Mouse (Mus musculus) granulocyte monocyte progenitor cell, adult 5-6 weeks (primary cell): ENCODE results near the gene Pdx1. TPM values are rescaled to one million over a fixed set of nuclear protein-coding genes. Genes with fewer than 3 reads are reported as not detected.

Experiments
- ATAC-seq: replicated peaks from 2 replicates; pipeline ENCODE4 v1.8.0; 2016; ENCODE audit warnings: mild to moderate bottlenecking, moderate TSS enrichment, inconsistent platforms; ENCODE audit not compliant: poor library complexity, severe bottlenecking
- total RNA-seq, 2 experiments: library from RNA; stranded (forward) in 1 of 2; stranded (reverse) in 1 of 2; fragments of 200-712, 200-1000 nt in 1 of 2; fragments of >200 nt in 1 of 2; fragmentation: Nextera tagmentation in 1 of 2; gene quantifications; 2 replicates each; pipeline ENCODE4 v1.2.3; 2014 to 2017

Pdx1 gene
- total RNA-seq, 2 experiments from 2014 or later = not detected

- no peak for ATAC-seq
Observed at GRCm38 (mm10) chr5:147276701-147277546, 7.2 kb downstream of the Pdx1 start.

- no peak for ATAC-seq
Observed at GRCm38 (mm10) chr5:147277547-147277925, 7.8 kb downstream of the Pdx1 start.

- ATAC-seq = no peak
Observed at GRCm38 (mm10) chr5:147284365-147284764, 14.6 kb downstream of the Pdx1 start.

GRCm38 (mm10) chr5:147291764-147292505, 22.2 kb downstream of the Pdx1 start:
- ATAC-seq = peak; percentile 27; the same call in 1 of the 2 replicates

GRCm38 (mm10) chr5:147292506-147293120, 22.9 kb downstream of the Pdx1 start:
- 0 out of 2 replicates have a peak, but pooled peaks have one; percentile 1 for ATAC-seq

- ATAC-seq = peak; percentile 96
Observed at GRCm38 (mm10) chr5:147293127-147293910, 23.6 kb downstream of the Pdx1 start.

- ATAC-seq = 0 out of 2 replicates have a peak, but pooled peaks have one; percentile 41
Observed at GRCm38 (mm10) chr5:147294121-147294520, 24.4 kb downstream of the Pdx1 start.

GRCm38 (mm10) chr5:147297249-147297648, 27.5 kb downstream of the Pdx1 start:
- no peak for ATAC-seq

GRCm38 (mm10) chr5:147299255-147300000, 29.7 kb downstream of the Pdx1 start:
- ATAC-seq = peak; percentile 85

GRCm38 (mm10) chr5:147300001-147300363, 30.2 kb downstream of the Pdx1 start:
- ATAC-seq = 0 out of 2 replicates have a peak, but pooled peaks have one; percentile 4

- no peak for ATAC-seq
Observed at GRCm38 (mm10) chr5:147300917-147301780, 31.4 kb downstream of the Pdx1 start.

- ATAC-seq = no peak
Observed at GRCm38 (mm10) chr5:147301781-147302070, 32.0 kb downstream of the Pdx1 start.

GRCm38 (mm10) chr5:147302141-147302540, 32.4 kb downstream of the Pdx1 start:
- ATAC-seq = no peak

- no peak for ATAC-seq
Observed at GRCm38 (mm10) chr5:147302746-147303400, 33.1 kb downstream of the Pdx1 start.

- ATAC-seq = peak; percentile 21; the same call in 1 of the 2 replicates
Observed at GRCm38 (mm10) chr5:147304276-147305155, 34.8 kb downstream of the Pdx1 start.

GRCm38 (mm10) chr5:147305166-147305565, 35.4 kb downstream of the Pdx1 start:
- no peak for ATAC-seq
